In the genomic region with DNA sequence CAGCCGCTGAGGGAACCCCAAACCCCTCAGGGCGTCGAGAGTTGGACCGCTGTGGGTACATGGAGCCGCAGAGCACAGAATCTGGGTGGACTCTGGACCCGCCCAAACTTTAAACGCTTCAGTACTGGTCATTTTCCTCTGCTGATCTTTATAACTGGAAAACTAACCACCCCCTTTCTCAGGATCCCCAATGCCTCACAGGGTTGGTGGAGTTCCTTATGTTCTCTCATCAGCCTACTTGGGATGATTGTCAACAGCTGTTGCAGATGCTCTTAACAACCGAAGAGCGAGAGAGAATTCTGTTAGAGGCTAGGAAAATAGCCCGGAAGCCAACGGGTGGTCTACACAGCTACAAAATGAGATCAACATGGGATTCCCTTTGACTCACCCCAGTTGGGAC, we compare ENCODE assay signal across 8 mouse cellular contexts. TPM values are rescaled to one million over a fixed set of nuclear protein-coding genes. Genes with fewer than 3 reads are reported as not detected.
DNase-seq lines count a peak whose midpoint lies in the region; ATAC-seq lines count a peak whose summit lies in the region.
"Not testable (repeated sequence)": the region's sequence is repeated elsewhere in the genome, so short reads cannot be mapped to it uniquely, and the experiment has no call there.

A gene (plus strand): TSS at position 301 of the 400 bp plus-strand sequence.

- not testable (repeated sequence) for H3K9ac ChIP-seq in embryonic facial prominence, embryonic 15.5 days; hindbrain, embryonic 11.5 days (ENCODE audit: low read depth, low read length); liver, embryonic 15.5 days

- ATAC-seq in embryonic facial prominence, embryonic 15.5 days (ENCODE audit: insufficient number of reproducible peaks, low FRiP score, low TSS enrichment, low read depth); hindbrain, embryonic 11.5 days (ENCODE audit: low FRiP score); liver, embryonic 15.5 days (ENCODE audit: insufficient read depth): not testable (repeated sequence)

- not testable (repeated sequence) for H3K9me3 ChIP-seq in embryonic facial prominence, embryonic 15.5 days (replicated peaks); heart, embryonic 10.5 days; hindbrain, embryonic 11.5 days (ENCODE audit: control insufficient read depth, low read length); limb, embryonic 10.5 days (replicated peaks); liver, embryonic 15.5 days (replicated peaks); midbrain, embryonic 10.5 days (replicated peaks)

- H3K27ac ChIP-seq in embryonic facial prominence, embryonic 15.5 days (replicated peaks); heart, embryonic 10.5 days; hindbrain, embryonic 11.5 days (ENCODE audit: low read depth, low read length); limb, embryonic 10.5 days; liver, embryonic 15.5 days (replicated peaks); midbrain, embryonic 10.5 days (replicated peaks): not testable (repeated sequence)

- H3K4me3 ChIP-seq in embryonic facial prominence, embryonic 15.5 days (replicated peaks); heart, embryonic 10.5 days; hindbrain, embryonic 11.5 days (ENCODE audit: low read depth, low read length); limb, embryonic 10.5 days; liver, embryonic 15.5 days (replicated peaks); midbrain, embryonic 10.5 days: not testable (repeated sequence)

- not testable (repeated sequence) for DNase-seq in adrenal gland, postnatal 14 days; heart, embryonic 10.5 days (ENCODE audit: low spot score); hindbrain, embryonic 11.5 days (ENCODE audit: low spot score); limb, embryonic 10.5 days (ENCODE audit: low spot score); midbrain, embryonic 10.5 days (ENCODE audit: low spot score); thymus, postnatal 0 days (ENCODE audit: low spot score)

- not testable (repeated sequence) for H3K36me3 ChIP-seq in embryonic facial prominence, embryonic 15.5 days; heart, embryonic 10.5 days; hindbrain, embryonic 11.5 days (ENCODE audit: control insufficient read depth, insufficient read depth, low read length); limb, embryonic 10.5 days; liver, embryonic 15.5 days (replicated peaks); midbrain, embryonic 10.5 days

- H3K27me3 ChIP-seq in embryonic facial prominence, embryonic 15.5 days; heart, embryonic 10.5 days (ENCODE audit: insufficient read depth, poor library complexity, severe bottlenecking); hindbrain, embryonic 11.5 days (ENCODE audit: control insufficient read depth, insufficient read depth, low read length); limb, embryonic 10.5 days (ENCODE audit: low read depth, poor library complexity, severe bottlenecking); liver, embryonic 15.5 days; midbrain, embryonic 10.5 days (ENCODE audit: low read depth, poor library complexity, severe bottlenecking): not testable (repeated sequence)

- not testable (repeated sequence) for H3K4me2 ChIP-seq in embryonic facial prominence, embryonic 15.5 days (replicated peaks); hindbrain, embryonic 11.5 days (replicated peaks; ENCODE audit: low read depth, low read length); liver, embryonic 15.5 days

- not testable (repeated sequence) for H3K4me1 ChIP-seq in embryonic facial prominence, embryonic 15.5 days; heart, embryonic 10.5 days; hindbrain, embryonic 11.5 days (replicated peaks; ENCODE audit: control insufficient read depth, insufficient read depth, low read length); limb, embryonic 10.5 days; liver, embryonic 15.5 days (replicated peaks); midbrain, embryonic 10.5 days

- WGBS in embryonic facial prominence, embryonic 15.5 days, result 78% methylated on average over 11 of the region's 11 CpGs
- 89% methylated on average over 11 of the region's 11 CpGs for WGBS in heart, embryonic 10.5 days
- WGBS in hindbrain, embryonic 11.5 days, result 97% methylated on average over 11 of the region's 11 CpGs
- WGBS in limb, embryonic 10.5 days, result 93% methylated on average over 11 of the region's 11 CpGs
- 76% methylated on average over 11 of the region's 11 CpGs for WGBS in liver, embryonic 15.5 days (ENCODE audit: insufficient replicate concordance)
- 95% methylated on average over 11 of the region's 11 CpGs for WGBS in midbrain, embryonic 10.5 days

RNA-seq across cellular contexts. Expression of the gene that starts here (rescaled TPM):
- total RNA-seq in adrenal gland, postnatal 14 days (2021), result 10.4 and 12.1 TPM in 2 replicates
- 22.0 and 23.9 TPM in 2 replicates for polyA plus RNA-seq in embryonic facial prominence, embryonic 15.5 days (2015; fragmentation: Nextera tagmentation; extraction: Ambion mirVana)
- 20.4 and 21.3 TPM in 2 replicates for polyA plus RNA-seq in heart, embryonic 10.5 days (2016; fragmentation: Nextera tagmentation; extraction: Ambion mirVana)
- polyA plus RNA-seq in hindbrain, embryonic 11.5 days (2014; fragmentation: Nextera tagmentation; extraction: Ambion mirVana), result 22.1 and 26.3 TPM in 2 replicates
- polyA plus RNA-seq in limb, embryonic 10.5 days (2016; fragmentation: Nextera tagmentation; extraction: Ambion mirVana), result 11.5 and 15.4 TPM in 2 replicates
- polyA plus RNA-seq in liver, embryonic 15.5 days (2015; fragmentation: Nextera tagmentation; extraction: Ambion mirVana), result 21.4 and 23.8 TPM in 2 replicates
- 20.9 and 21.0 TPM in 2 replicates for polyA plus RNA-seq in midbrain, embryonic 10.5 days (2016; fragmentation: Nextera tagmentation; extraction: Ambion mirVana)
- polyA plus RNA-seq in thymus, postnatal 0 days (2015; fragmentation: Nextera tagmentation; extraction: Ambion mirVana), result 32.3 and 35.0 TPM in 2 replicates
